Mouse (Mus musculus) MEL (cell line): ENCODE results near the gene Ankrd28. TPM values are rescaled to one million over a fixed set of nuclear protein-coding genes. Genes with fewer than 3 reads are reported as not detected.
A peak's percentile ranks its signal among the peaks of the same experiment; 100 is the strongest.

ENCODE experiments used
- DNase-seq: peaks from one replicate; pipeline ENCODE4 v3.0.0; 2011; ENCODE audit warnings: low read depth, low spot score
- H3K27ac ChIP-seq: 2 replicates; pipeline ENCODE4 v1.5.1; 2012; ENCODE audit warnings: low read depth, mild to moderate bottlenecking, control low read depth, low read length, moderate library complexity; ENCODE audit not compliant: control insufficient read depth
- H3K27me3 ChIP-seq, 2 experiments: fragments of 150-350 bp in 1 of 2; sonication (generic) in 1 of 2; 2 replicates each; pipeline ENCODE4 v1.6.1; 2012; ENCODE audit warnings: low read length in 2 of 2, mild to moderate bottlenecking in 2 of 2, improper control_type of control experiment in 1 of 2, moderate library complexity in 1 of 2; ENCODE audit not compliant: insufficient read depth in 2 of 2, control insufficient read depth in 1 of 2
- H3K36me3 ChIP-seq, 2 experiments: 2 replicates each; pipeline ENCODE4 v1.6.1; 2012 to 2014; ENCODE audit warnings: low read length in 2 of 2, improper control_type of control experiment in 1 of 2, inconsistent platforms in 1 of 2, mild to moderate bottlenecking in 1 of 2; ENCODE audit not compliant: insufficient read depth in 2 of 2, control insufficient read depth in 1 of 2
- H3K4me1 ChIP-seq, 2 experiments: fragments of 150-350 bp in 1 of 2; sonication (generic) in 1 of 2; 2 replicates each; pipeline ENCODE4 v1.6.1; 2012; ENCODE audit warnings: low read length in 2 of 2, improper control_type of control experiment in 1 of 2, mild to moderate bottlenecking in 1 of 2; ENCODE audit not compliant: insufficient read depth in 2 of 2, control insufficient read depth in 1 of 2
- H3K4me3 ChIP-seq, 2 experiments: fragments of 150-350 bp in 1 of 2; sonication (generic) in 1 of 2; 2 replicates each; pipeline ENCODE4 v1.5.1; 2012; ENCODE audit warnings: low read depth in 2 of 2, low read length in 2 of 2, mild to moderate bottlenecking in 2 of 2, moderate library complexity in 2 of 2, control low read depth in 1 of 2, improper control_type of control experiment in 1 of 2; ENCODE audit not compliant: control insufficient read depth in 1 of 2, insufficient read depth in 1 of 2
- H3K79me2 ChIP-seq: 2 replicates; pipeline ENCODE4 v1.6.1; 2012; ENCODE audit warnings: mild to moderate bottlenecking, low read length, moderate library complexity; ENCODE audit not compliant: control insufficient read depth, poor library complexity, insufficient read depth
- H3K9ac ChIP-seq: 2 replicates; pipeline ENCODE4 v1.6.1; 2012; ENCODE audit warnings: low read depth, mild to moderate bottlenecking, control low read depth, low read length, moderate library complexity; ENCODE audit not compliant: control insufficient read depth, poor library complexity, severe bottlenecking
- H3K9me3 ChIP-seq: fragments of 150-350 bp; sonication (generic); replicated peaks from 2 replicates; pipeline ENCODE4 v1.6.1; 2012; ENCODE audit warnings: mild to moderate bottlenecking, low read length, improper control_type of control experiment, moderate library complexity; ENCODE audit not compliant: insufficient read depth
- BHLHE40 ChIP-seq: IDR thresholded peaks from 2 replicates; pipeline ENCODE4 v1.6.1; 2012; ENCODE audit warnings: low read depth, mild to moderate bottlenecking, inconsistent platforms, low read length, improper control_type of control experiment, borderline replicate concordance
- CHD1 ChIP-seq: IDR thresholded peaks from 2 replicates; pipeline ENCODE4 v1.6.1; 2012; ENCODE audit warnings: low read depth, mild to moderate bottlenecking, inconsistent platforms, low read length, improper control_type of control experiment
- CHD2 ChIP-seq: IDR thresholded peaks from 2 replicates; pipeline ENCODE4 v1.6.1; 2011; ENCODE audit warnings: low read length, improper control_type of control experiment
- E2F4 ChIP-seq: IDR thresholded peaks from 2 replicates; pipeline ENCODE4 v1.6.1; 2011; ENCODE audit warnings: low read depth, low read length, improper control_type of control experiment, borderline replicate concordance
- EP300 ChIP-seq, 2 experiments: IDR thresholded peaks; 2 replicates each; pipeline ENCODE4 v1.6.1; 2011; ENCODE audit warnings: improper control_type of control experiment in 2 of 2, low read length in 2 of 2, low read depth in 1 of 2, mild to moderate bottlenecking in 1 of 2
- ETS1 ChIP-seq: IDR thresholded peaks from 2 replicates; pipeline ENCODE4 v1.6.1; 2012; ENCODE audit warnings: low read depth, mild to moderate bottlenecking, inconsistent platforms, low read length, improper control_type of control experiment, moderate library complexity
- GABPA ChIP-seq: IDR thresholded peaks from 2 replicates; pipeline ENCODE4 v1.6.1; 2012; ENCODE audit warnings: low read depth, mild to moderate bottlenecking, inconsistent platforms, low read length, improper control_type of control experiment, moderate library complexity
- HCFC1 ChIP-seq: IDR thresholded peaks from 2 replicates; pipeline ENCODE4 v1.6.1; 2012; ENCODE audit warnings: low read depth, mild to moderate bottlenecking, inconsistent platforms, low read length, improper control_type of control experiment, moderate library complexity
- JUND ChIP-seq: IDR thresholded peaks from 2 replicates; pipeline ENCODE4 v1.6.1; 2011; ENCODE audit warnings: low read depth, mild to moderate bottlenecking, improper control_type of control experiment, low read length
- KAT2A ChIP-seq: conservative IDR thresholded peaks from 2 replicates; pipeline ENCODE4 v1.6.1; 2012; ENCODE audit warnings: low read depth, low read length, improper control_type of control experiment, inconsistent platforms
- MAX ChIP-seq: IDR thresholded peaks from 2 replicates; pipeline ENCODE4 v1.6.1; 2011; ENCODE audit warnings: low read length, improper control_type of control experiment
- MAZ ChIP-seq: IDR thresholded peaks from 2 replicates; pipeline ENCODE4 v1.6.1; 2012; ENCODE audit warnings: low read depth, mild to moderate bottlenecking, inconsistent platforms, low read length, improper control_type of control experiment
- MEF2A ChIP-seq: IDR thresholded peaks from 2 replicates; pipeline ENCODE4 v1.6.1; 2014; ENCODE audit warnings: low read depth, mild to moderate bottlenecking, inconsistent platforms, low read length, improper control_type of control experiment; ENCODE audit not compliant: poor library complexity, insufficient replicate concordance, severe bottlenecking; ENCODE audit errors: extremely low read depth
- MYB ChIP-seq: IDR thresholded peaks from 2 replicates; pipeline ENCODE4 v1.6.1; 2011; ENCODE audit warnings: mild to moderate bottlenecking, low read depth, low read length, improper control_type of control experiment
- NELFE ChIP-seq: IDR thresholded peaks from 2 replicates; pipeline ENCODE4 v1.6.1; 2011; ENCODE audit warnings: low read depth, low read length, improper control_type of control experiment
- NRF1 ChIP-seq: IDR thresholded peaks from 2 replicates; pipeline ENCODE4 v1.6.1; 2014; ENCODE audit warnings: low read depth, mild to moderate bottlenecking, inconsistent platforms, low read length, improper control_type of control experiment, moderate library complexity; ENCODE audit not compliant: poor library complexity, insufficient read depth, severe bottlenecking
- POLR2A ChIP-seq, 2 experiments: IDR thresholded peaks; 2 replicates each; pipeline ENCODE4 v1.6.1; 2011 to 2012; ENCODE audit warnings: low read length in 2 of 2, mild to moderate bottlenecking in 2 of 2, control low read depth in 1 of 2, improper control_type of control experiment in 1 of 2, low read depth in 1 of 2, moderate library complexity in 1 of 2; ENCODE audit not compliant: control insufficient read depth in 1 of 2, insufficient read depth in 1 of 2, poor library complexity in 1 of 2
- POLR2AphosphoS2 ChIP-seq: IDR thresholded peaks from 2 replicates; pipeline ENCODE4 v1.6.1; 2011; ENCODE audit warnings: low read length, improper control_type of control experiment
- RCOR1 ChIP-seq: IDR thresholded peaks from 2 replicates; pipeline ENCODE4 v1.6.1; 2012; ENCODE audit warnings: low read depth, mild to moderate bottlenecking, inconsistent platforms, low read length, improper control_type of control experiment
- SIN3A ChIP-seq: IDR thresholded peaks from 2 replicates; pipeline ENCODE4 v1.6.1; 2012; ENCODE audit warnings: low read length, improper control_type of control experiment, inconsistent platforms
- SMC3 ChIP-seq: IDR thresholded peaks from 2 replicates; pipeline ENCODE4 v1.6.1; 2011; ENCODE audit warnings: low read depth, low read length, improper control_type of control experiment
- TAL1 ChIP-seq: IDR thresholded peaks from 2 replicates; pipeline ENCODE4 v1.6.1; 2012; ENCODE audit warnings: mild to moderate bottlenecking, inconsistent platforms, low read length, moderate library complexity, mixed read lengths
- TBP ChIP-seq: IDR thresholded peaks from 2 replicates; pipeline ENCODE4 v1.8.0; 2011; ENCODE audit warnings: low read depth, low read length, improper control_type of control experiment
- TCF12 ChIP-seq: IDR thresholded peaks from 2 replicates; pipeline ENCODE4 v1.6.1; 2014; ENCODE audit warnings: low read depth, mild to moderate bottlenecking, inconsistent platforms, low read length, improper control_type of control experiment, moderate library complexity
- USF1 ChIP-seq: IDR thresholded peaks from 2 replicates; pipeline ENCODE4 v1.6.1; 2014; ENCODE audit warnings: low read depth, mild to moderate bottlenecking, inconsistent platforms, low read length, improper control_type of control experiment, moderate library complexity
- ZC3H11A ChIP-seq: IDR thresholded peaks from 2 replicates; pipeline ENCODE4 v1.6.1; 2012; ENCODE audit warnings: low read depth, mild to moderate bottlenecking, inconsistent platforms, low read length, improper control_type of control experiment
- ZKSCAN1 ChIP-seq: IDR thresholded peaks from 2 replicates; pipeline ENCODE4 v1.6.1; 2012; ENCODE audit warnings: low read depth, mild to moderate bottlenecking, inconsistent platforms, low read length, improper control_type of control experiment, moderate library complexity
- ZMIZ1 ChIP-seq: IDR thresholded peaks from 2 replicates; pipeline ENCODE4 v1.6.1; 2012; ENCODE audit warnings: low read depth, mild to moderate bottlenecking, inconsistent platforms, low read length, improper control_type of control experiment, moderate library complexity
- polyA plus RNA-seq, 2 experiments: library from polyadenylated mRNA; stranded (reverse) in 1 of 2; unstranded in 1 of 2; fragments of >175 nt in 1 of 2; fragments of >200 nt in 1 of 2; gene quantifications; 2 replicates each; pipeline versions ENCODE4 v1.2.1 to v1.2.4; 2012; ENCODE audit warnings: low replicate concordance in 2 of 2, low read depth in 1 of 2; ENCODE audit not compliant: insufficient read length in 2 of 2, insufficient read depth in 1 of 2, missing spikeins in 1 of 2
- total RNA-seq: library from RNA; depleted of rRNA; stranded (reverse); fragments of 300-350 nt; gene quantifications from 2 replicates; pipeline ENCODE4 v1.2.3, GENCODE M21; 2012

Ankrd28 gene
- total and polyA plus RNA-seq, 3 experiments: 32.5 to 41.2 (median 38.8) TPM

DNA sequence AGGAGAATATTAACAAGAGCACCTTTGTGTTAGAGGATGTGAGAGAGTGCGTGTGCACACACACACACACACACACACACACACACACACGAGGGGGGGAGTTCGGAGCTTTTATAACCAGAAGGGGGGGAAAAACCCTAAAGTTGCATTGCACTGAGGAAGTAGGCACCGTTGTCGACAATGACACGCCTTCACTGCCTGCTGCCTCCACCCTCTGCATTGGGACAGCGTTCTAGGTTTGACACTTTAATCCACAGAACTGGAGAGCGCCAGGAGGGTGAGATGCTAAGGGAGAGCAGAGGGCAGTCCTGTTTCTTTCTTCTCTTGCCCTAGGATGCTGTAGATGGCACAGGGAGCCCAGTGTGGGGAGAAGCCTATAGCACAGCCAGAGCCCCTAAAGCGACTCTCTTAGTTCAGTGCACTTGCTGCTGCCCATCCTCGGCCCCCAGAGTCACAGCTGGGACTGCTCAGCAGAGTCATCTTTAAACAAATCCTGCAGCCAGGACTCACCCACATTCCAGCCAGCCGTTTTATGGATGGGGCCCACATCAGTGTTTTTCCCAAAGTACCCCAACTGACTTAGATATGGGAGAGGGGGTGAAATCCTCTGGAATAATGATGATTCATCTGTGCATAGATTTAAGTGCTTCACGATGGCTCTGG lies 165.4 kb downstream of the Ankrd28 start:
- no peaks in the 10 kb centered on the region for H3K27me3 ChIP-seq
- no peaks in the 10 kb centered on the region for H3K9me3 ChIP-seq
- H3K79me2 ChIP-seq: no peaks in the 10 kb centered on the region
- peak overlapping the region; percentile 47 for H3K9ac ChIP-seq
- H3K4me1 ChIP-seq: peaks cover 20 to 39% of the 10 kb centered on the region in 2 experiments
- peak overlapping the region; percentile 89 for H3K27ac ChIP-seq
- H3K36me3 ChIP-seq: peaks cover 0 to 32% of the 10 kb centered on the region in 2 experiments; a peak in 3 of 4 replicates
- peak; percentile 11; the same call in 1 of the 2 replicates for TF ChIP-seq SIN3A
- peak in 1 of 2 experiments; percentile 14; a peak in 1 of 4 replicates for TF ChIP-seq POLR2A (IDR thresholded peaks at IDR 0.05; ENCODE audit: control insufficient read depth in 1 of 2, insufficient read depth in 1 of 2, low read depth in 1 of 2, low read length in 2 of 2, poor library complexity in 1 of 2)
- no peak for TF ChIP-seq MEF2A
- TF ChIP-seq TBP: 0 out of 2 replicates have a peak, but pooled peaks have one; percentile 10
- peak overlapping the region; percentile 28 to 48 for H3K4me3 ChIP-seq
- DNase-seq: peak; percentile 84

DNA sequence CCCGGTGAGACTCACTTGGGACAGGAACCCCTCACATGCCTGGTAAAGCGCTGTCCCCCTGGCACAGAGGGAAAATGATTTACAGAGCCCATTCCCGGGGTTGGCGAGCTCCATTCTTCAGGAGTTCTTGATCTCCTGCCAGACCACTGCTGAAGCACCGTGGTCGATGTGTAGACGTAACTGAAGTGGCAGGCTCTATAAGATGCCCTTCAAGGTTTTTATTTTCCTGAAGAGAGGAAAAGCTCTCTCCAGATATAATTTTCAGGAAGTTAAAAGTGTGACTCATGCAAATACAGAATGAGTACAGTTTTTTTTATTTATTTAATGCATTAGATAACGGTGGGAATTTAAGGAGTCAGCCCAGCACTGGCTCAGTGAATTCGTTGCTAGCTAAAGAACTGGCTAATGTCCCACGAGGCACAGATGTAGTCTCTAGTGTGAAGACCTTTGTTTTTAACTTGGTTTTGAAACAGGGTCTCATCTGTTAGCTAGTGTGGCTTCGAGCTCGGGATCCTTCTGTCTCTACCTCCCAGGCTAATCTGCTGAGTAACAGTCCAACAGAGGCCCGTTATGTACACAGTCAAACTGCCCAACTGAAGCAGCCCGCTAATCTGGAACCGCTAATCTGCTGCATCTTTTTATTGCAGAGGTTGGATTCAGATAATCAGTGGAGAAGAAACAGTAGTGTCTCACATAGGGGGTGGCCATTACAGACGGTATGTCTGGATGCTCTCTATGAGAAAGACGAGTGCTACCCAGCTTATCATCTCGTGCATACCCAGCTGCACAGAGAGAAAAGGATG lies 166.2 kb downstream of the Ankrd28 start:
- Histone ChIP-seq H3K4me1 (peaks cover 17 to 36% of the 10 kb centered on the region in 2 experiments), H3K4me3 (peak overlapping the region; percentile 28 to 48), H3K27ac (peak overlapping the region; percentile 89), H3K9ac (peak overlapping the region; percentile 47), H3K36me3 (peaks cover 0 to 27% of the 10 kb centered on the region in 2 experiments; a peak in 3 of 4 replicates), H3K27me3 (no peaks in the 10 kb centered on the region), H3K9me3 (no peaks in the 10 kb centered on the region), H3K79me2 (no peaks in the 10 kb centered on the region)
- DNase-seq: peak; percentile 76
- peak; percentile 44; the same call in 1 of the 2 replicates for TF ChIP-seq MAX
- TF ChIP-seq SMC3: no peak
- no peak for TF ChIP-seq HCFC1
- peak; percentile 59; the same call in 1 of the 2 replicates for TF ChIP-seq JUND
- no peak for TF ChIP-seq ZMIZ1
- no peak for TF ChIP-seq USF1
- no peak; the same call in 1 of the 2 replicates for TF ChIP-seq MAZ
- peak; percentile 97 for TF ChIP-seq MYB
- no peak for TF ChIP-seq GABPA
- TF ChIP-seq CHD1: no peak
- TF ChIP-seq ZKSCAN1: no peak
- no peak for TF ChIP-seq NRF1
- no peak for TF ChIP-seq E2F4
- TF ChIP-seq TAL1: peak; percentile 16
- peak; percentile 49; the same call in 1 of the 2 replicates for TF ChIP-seq BHLHE40
- TF ChIP-seq SIN3A: peak; percentile 80
- no peak for TF ChIP-seq ZC3H11A
- no peak for TF ChIP-seq NELFE
- peak; percentile 7; the same call in 1 of the 2 replicates for TF ChIP-seq TBP
- no peak for TF ChIP-seq KAT2A
- peak; percentile 52 to 91 for TF ChIP-seq EP300 (IDR thresholded peaks at IDR 0.05; ENCODE audit: low read depth in 1 of 2, low read length in 2 of 2)
- no peak for TF ChIP-seq POLR2AphosphoS2
- no peak for TF ChIP-seq CHD2
- TF ChIP-seq ETS1: peak; percentile 71
- TF ChIP-seq RCOR1: peak; percentile 53; the same call in 1 of the 2 replicates
- TF ChIP-seq TCF12: peak; percentile 81
